13 mouse cellular contexts compared by ENCODE assay signal in the genomic region with DNA sequence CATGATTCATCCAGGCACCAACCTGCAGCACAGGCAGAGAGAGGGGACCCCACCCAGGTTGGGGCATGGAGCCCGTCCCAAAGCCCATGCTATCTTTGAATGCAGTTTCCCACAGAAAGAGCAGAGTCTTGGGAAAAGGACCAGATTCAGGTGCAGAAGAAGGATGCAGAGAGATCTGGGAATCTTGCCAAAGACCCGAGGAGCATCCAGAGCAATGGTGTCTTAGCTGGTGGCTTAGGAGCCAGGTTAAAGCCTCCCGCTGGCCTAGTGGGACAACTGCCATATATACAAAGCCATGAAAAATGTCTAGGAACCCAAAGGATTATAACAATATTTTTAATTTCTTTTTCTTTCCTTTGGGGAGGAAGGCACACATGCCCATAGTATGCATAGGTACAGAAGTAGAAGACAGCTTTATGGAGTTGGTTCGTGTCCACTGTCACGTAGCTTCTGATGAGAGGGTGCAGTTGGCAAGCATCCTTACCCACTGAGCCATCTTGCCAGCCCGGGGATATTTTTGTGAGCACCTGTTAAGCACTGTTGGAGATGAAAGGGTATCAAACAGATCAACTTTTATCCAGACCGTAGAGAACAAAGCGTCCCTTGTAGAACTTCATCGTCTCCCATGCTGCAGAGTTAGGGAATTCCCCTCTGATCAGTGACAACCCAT.
"Had no signal": no experiment of that assay in that cellular context is flagged by ENCODE, and none has a peak within 500 bp of the region (broad histone marks: within the 10 kb centered on the region; RNA-seq: fewer than 3 reads in every experiment).

No protein-coding gene starts in this region.

- DNase-seq: kidney, postnatal 25 days; lung, embryonic 14.5 days; lung, postnatal 10 days; retina, postnatal 1 day; right cerebral cortex, postnatal 14 days; thymus, postnatal 36 days had no signal

- H3K27ac ChIP-seq: left cerebral cortex, adult 2 months; limb, embryonic 10.5 days; liver, embryonic 12.5 days; macrophage; midbrain, embryonic 12.5 days; neural tube, embryonic 13.5 days had no signal

- H3K4me1 ChIP-seq: limb, embryonic 10.5 days; liver, embryonic 12.5 days had no signal

- H3K4me3 ChIP-seq: left cerebral cortex, adult 2 months; limb, embryonic 10.5 days; liver, embryonic 12.5 days; megakaryocyte, embryonic 14.5 days; midbrain, embryonic 12.5 days; neural tube, embryonic 13.5 days had no signal

- H3K27me3 ChIP-seq: liver, embryonic 12.5 days; megakaryocyte, embryonic 14.5 days; midbrain, embryonic 12.5 days; neural tube, embryonic 13.5 days had no signal

- H3K9me3 ChIP-seq: limb, embryonic 10.5 days; neural tube, embryonic 13.5 days had no signal
